Mouse (Mus musculus) G1E (cell line): Measurements from ENCODE around the gene Lrrc36. TPM values are rescaled to one million over a fixed set of nuclear protein-coding genes. Genes with fewer than 3 reads are reported as not detected.

Experiments
- ATAC-seq: 2 replicates; pipeline ENCODE4 v1.8.0; 2016; ENCODE audit warnings: mild to moderate bottlenecking; ENCODE audit not compliant: insufficient number of reproducible peaks, poor library complexity, low FRiP score, severe bottlenecking; ENCODE audit errors: extremely low read depth
- DNase-seq: peaks from one replicate; pipeline ENCODE4 v3.0.0; 2012; ENCODE audit warnings: low spot score
- H3K27me3 ChIP-seq: 2 replicates; pipeline ENCODE4 v1.6.1; 2012; ENCODE audit warnings: mild to moderate bottlenecking, low read length, inconsistent platforms; ENCODE audit not compliant: insufficient read depth
- H3K36me3 ChIP-seq: replicated peaks from 2 replicates; pipeline ENCODE3; 2012; ENCODE audit warnings: mild to moderate bottlenecking, inconsistent platforms
- H3K4me1 ChIP-seq: 2 replicates; pipeline ENCODE4 v1.6.1; 2012; ENCODE audit warnings: low read depth, low read length, inconsistent platforms, mixed read lengths; ENCODE audit not compliant: insufficient read depth
- H3K4me3 ChIP-seq: 2 replicates; pipeline ENCODE4 v1.5.1; 2012; ENCODE audit warnings: low read depth, mild to moderate bottlenecking, inconsistent platforms, low read length, moderate library complexity, mixed read lengths
- H3K9me3 ChIP-seq: replicated peaks from 2 replicates; pipeline ENCODE4 v1.6.1; 2012; ENCODE audit warnings: inconsistent platforms
- CTCF ChIP-seq: IDR thresholded peaks from 2 replicates; pipeline ENCODE4 v1.5.1; 2012; ENCODE audit warnings: low read depth, low read length, inconsistent platforms, mixed read lengths
- GATA1 ChIP-seq: IDR thresholded peaks from 2 replicates; pipeline ENCODE4 v1.6.1; 2012; ENCODE audit warnings: borderline replicate concordance, low read length, inconsistent platforms, mixed read lengths
- GATA2 ChIP-seq: IDR thresholded peaks from 2 replicates; pipeline ENCODE4 v1.6.1; 2012; ENCODE audit warnings: low read depth, low read length, inconsistent platforms, borderline replicate concordance
- POLR2AphosphoS5 ChIP-seq: IDR thresholded peaks from 2 replicates; pipeline ENCODE4 v1.6.1; 2012; ENCODE audit warnings: low read depth, low read length, inconsistent platforms; ENCODE audit not compliant: insufficient replicate concordance
- TAL1 ChIP-seq: conservative IDR thresholded peaks from 2 replicates; pipeline ENCODE4 v1.6.1; 2012; ENCODE audit warnings: low read depth, low read length, inconsistent platforms, mixed read lengths
- polyA plus RNA-seq: library from polyadenylated mRNA; stranded (reverse); fragments of >175 nt; gene quantifications from 2 replicates; pipeline ENCODE4 v1.2.3, GENCODE M21; 2012
- total RNA-seq, 2 experiments: library from RNA; stranded (forward) in 1 of 2; stranded (reverse) in 1 of 2; fragments of 200-1000 nt in 1 of 2; fragments of >200 nt in 1 of 2; fragmentation: Nextera tagmentation in 1 of 2; gene quantifications; 2 replicates each; pipeline ENCODE4 v1.2.3; 2014 to 2017

Lrrc36 gene
- total and polyA plus RNA-seq, 3 experiments, result not detected

- Histone ChIP-seq H3K9me3 (no peaks in the 10 kb centered on the region), H3K4me1 (no peaks in the 10 kb centered on the region), H3K36me3 (no peaks in the 10 kb centered on the region), H3K4me3 (no peak overlapping the region), H3K27me3 (peaks cover 39% of the 10 kb centered on the region)
- TF ChIP-seq POLR2AphosphoS5 (no peak), GATA1 (no peak), GATA2 (no peak), TAL1 (no peak)
- DNase-seq (no peak), ATAC-seq (no peak)
Measured at GRCm38 (mm10) chr8:105468002-105468720, 54.8 kb downstream of the Lrrc36 start.

GRCm38 (mm10) chr8:105469041-105469695 lies 55.8 kb downstream of the Lrrc36 start:
- Histone ChIP-seq H3K27me3 (peaks cover 44% of the 10 kb centered on the region), H3K9me3 (no peaks in the 10 kb centered on the region), H3K4me1 (no peaks in the 10 kb centered on the region), H3K4me3 (no peak overlapping the region), H3K36me3 (no peaks in the 10 kb centered on the region)
- TF ChIP-seq TAL1, result no peak
- TF ChIP-seq GATA2, result no peak
- no peak for TF ChIP-seq POLR2AphosphoS5
- TF ChIP-seq CTCF, result no peak
- no peak for TF ChIP-seq GATA1
- ATAC-seq (no peak), DNase-seq (no peak)

GRCm38 (mm10) chr8:105469816-105470215 lies 56.4 kb downstream of the Lrrc36 start:
- no peaks in the 10 kb centered on the region for H3K4me1 ChIP-seq
- DNase-seq (no peak), ATAC-seq (no peak)
- H3K4me3 ChIP-seq, result no peak overlapping the region
- H3K9me3 ChIP-seq, result no peaks in the 10 kb centered on the region
- H3K36me3 ChIP-seq, result no peaks in the 10 kb centered on the region
- H3K27me3 ChIP-seq, result peaks cover 45% of the 10 kb centered on the region
- TF ChIP-seq GATA1 (no peak), TAL1 (no peak), CTCF (no peak), POLR2AphosphoS5 (no peak), GATA2 (no peak)

- H3K27me3 ChIP-seq, result peaks cover 46% of the 10 kb centered on the region
- no peaks in the 10 kb centered on the region for H3K9me3 ChIP-seq
- no peak for ATAC-seq
- TF ChIP-seq GATA2 (no peak), CTCF (no peak), GATA1 (no peak), POLR2AphosphoS5 (no peak), TAL1 (no peak)
- no peak for DNase-seq
- no peak overlapping the region for H3K4me3 ChIP-seq
- no peaks in the 10 kb centered on the region for H3K36me3 ChIP-seq
- no peaks in the 10 kb centered on the region for H3K4me1 ChIP-seq
Measured at GRCm38 (mm10) chr8:105470262-105470661, 56.9 kb downstream of the Lrrc36 start.

- no peak for DNase-seq
- no peak overlapping the region for H3K4me3 ChIP-seq
- ATAC-seq, result no peak
- H3K4me1 ChIP-seq, result no peaks in the 10 kb centered on the region
- TF ChIP-seq GATA1 (no peak), POLR2AphosphoS5 (no peak), TAL1 (no peak), GATA2 (no peak), CTCF (no peak)
- H3K27me3 ChIP-seq, result peaks cover 48% of the 10 kb centered on the region
- H3K36me3 ChIP-seq, result no peaks in the 10 kb centered on the region
- no peaks in the 10 kb centered on the region for H3K9me3 ChIP-seq
Measured at GRCm38 (mm10) chr8:105470681-105471313, 57.4 kb downstream of the Lrrc36 start.

- no peaks in the 10 kb centered on the region for H3K4me1 ChIP-seq
- H3K27me3 ChIP-seq, result peaks cover 52% of the 10 kb centered on the region
- TF ChIP-seq GATA1 (no peak), GATA2 (no peak), POLR2AphosphoS5 (no peak), CTCF (no peak), TAL1 (no peak)
- H3K9me3 ChIP-seq, result no peaks in the 10 kb centered on the region
- H3K36me3 ChIP-seq, result no peaks in the 10 kb centered on the region
- DNase-seq, result no peak
- no peak within 1 kb of the TSS for H3K4me3 ChIP-seq
- no peak for ATAC-seq
Measured at GRCm38 (mm10) chr8:105471314-105472015, 58.1 kb downstream of the Lrrc36 start, which contains the start of gene Tppp3. Tppp3 (minus strand) TSS chr8:105471526.
